Mouse (Mus musculus) embryonic stem cell, embryonic (primary cell): ENCODE data around the gene Tpsg1.

Experiments
- CTCF ChIA-PET, 4 experiments: fragments of 300-600 bp in 2 of 4; fragments of 350-600 bp in 2 of 4; sonication (Branson Sonifier 250); formaldehyde crosslinking; loops; one replicate each; lab custom pipeline; 2022; ENCODE audit warnings: inconsistent platforms in 2 of 4; lab: Charles Lee
- POLR2A ChIA-PET, 4 experiments: fragments of 300-600 bp in 2 of 4; fragments of 350-600 bp in 2 of 4; sonication (Branson Sonifier 250); formaldehyde crosslinking; loops; one replicate each; lab custom pipeline; 2022; ENCODE audit warnings: antibody characterized with exemption in 4 of 4, inconsistent platforms in 1 of 4; lab: Charles Lee

The Tpsg1 gene

GRCm38 (mm10) chr17:25418926-25419325 lies 49.9 kb downstream of the Tpsg1 start:
- ChIA-PET POLR2A (interaction anchor here in 1 of 4 experiments (0.6 kb wide), 1 partner anchor 891 kb away, joined by 3 read pairs; the partner anchor contains the start of gene Traf7), CTCF (interaction anchor here in 1 of 4 experiments (0.9 to 1.1 kb wide), 3 partner anchors 13 to 89 kb away, joined by 3 to 4 read pairs (median 3); no protein-coding TSS in a partner anchor)

DNA sequence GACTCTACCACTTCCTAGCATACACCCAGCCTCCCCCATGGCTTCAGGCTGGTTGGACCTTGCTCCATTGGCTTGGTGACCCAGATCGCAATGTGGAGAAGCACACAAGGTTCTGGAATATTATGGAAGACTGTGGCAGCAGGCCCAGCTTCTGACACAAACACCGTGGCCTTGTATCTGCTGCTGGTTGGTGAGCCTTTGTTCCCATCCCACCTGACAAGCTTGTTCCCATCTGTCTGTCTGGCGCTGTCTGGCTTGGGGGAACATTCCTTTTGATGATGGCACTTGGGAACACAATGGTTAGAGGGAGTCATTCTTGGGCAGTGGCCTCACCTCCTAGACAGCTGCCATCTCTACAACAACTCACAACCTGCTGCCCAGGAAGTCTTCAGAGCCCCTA lies 51.9 kb downstream of the Tpsg1 start:
- ChIA-PET POLR2A (interaction anchor here in 2 of 4 experiments (0.6 to 1.1 kb wide), 5 partner anchors 10 to 301 kb away, joined by 3 to 4 read pairs (median 3); partner anchors contain the start of gene Cacna1h (in 1 of the 2)), CTCF (interaction anchor here (0.6 to 1.4 kb wide), 5 partner anchors 10 to 675 kb away, joined by 3 to 5 read pairs (median 4); no protein-coding TSS in a partner anchor)
